Mouse (Mus musculus) megakaryocyte, embryonic 14.5 days (primary cell): ENCODE measurements at regions not wholly inside any gene's neighbourhood (a gene's known extent, or its start where the extent isn't known, plus 50 kb on each side); places are given as distances from the start of the nearest gene placed in this dataset.

Source experiments
- FLI1 ChIP-seq: IDR thresholded peaks from 2 replicates; pipeline ENCODE4 v1.6.1; 2012; ENCODE audit warnings: low read length, inconsistent platforms, mixed read lengths
- GATA1 ChIP-seq: IDR thresholded peaks from 3 replicates; pipeline ENCODE4 v1.6.1; 2012; ENCODE audit warnings: mixed read lengths, low read length, inconsistent platforms, borderline replicate concordance

DNA sequence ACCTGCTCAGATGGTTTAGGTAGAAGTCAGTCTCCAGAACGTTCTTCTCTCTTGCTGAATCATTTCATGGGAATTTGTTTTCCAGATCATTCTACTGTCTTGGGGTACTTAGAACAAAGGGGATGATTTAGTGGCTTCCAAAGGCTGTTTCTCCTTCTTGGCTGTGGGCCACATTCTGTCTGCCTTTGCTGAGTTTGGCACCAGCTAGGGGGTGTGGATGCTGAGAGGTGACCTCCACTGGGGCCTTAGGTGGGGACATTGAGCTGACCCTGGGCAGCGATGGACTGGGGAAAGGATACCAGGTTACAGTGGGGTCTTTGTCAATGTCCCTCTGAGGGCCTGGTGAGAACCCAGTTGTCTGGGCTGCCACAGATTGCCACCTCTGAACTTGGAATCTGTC is 118.4 kb downstream of the Gadd45g start:
- TF ChIP-seq FLI1 (no peak), GATA1 (no peak)
